ENCODE assay signal across 16 mouse cellular contexts in the genomic region with DNA sequence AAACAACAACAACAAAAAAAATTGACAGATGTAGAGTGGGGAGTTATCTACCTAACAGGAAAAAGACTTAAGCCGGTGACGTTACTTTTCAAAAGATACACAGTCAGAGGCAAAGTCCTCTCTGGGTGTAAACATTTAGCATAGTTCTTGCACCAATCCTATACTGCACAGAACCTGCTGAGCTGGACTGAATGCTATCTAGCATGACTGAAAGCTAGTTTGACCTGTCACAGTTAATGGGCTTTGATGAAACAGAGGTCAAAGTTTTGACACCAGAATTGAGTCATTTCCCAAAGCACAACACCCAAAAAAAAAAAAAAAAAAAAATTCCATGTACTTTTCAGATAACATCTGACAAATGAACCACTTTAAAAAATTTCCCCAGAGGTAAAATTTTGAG. TPM values are rescaled to one million over a fixed set of nuclear protein-coding genes. Genes with fewer than 3 reads are reported as not detected.
"Had no signal": no experiment of that assay in that cellular context is flagged by ENCODE, and none has a peak within 500 bp of the region (broad histone marks: within the 10 kb centered on the region; RNA-seq: fewer than 3 reads in every experiment).

No protein-coding gene starts in this region.

- H3K9ac ChIP-seq: liver, embryonic 15.5 days; lung, embryonic 14.5 days; midbrain, embryonic 13.5 days; midbrain, embryonic 15.5 days; neural tube, embryonic 12.5 days had no signal

- H3K27me3 ChIP-seq: megakaryocyte, embryonic 14.5 days; midbrain, embryonic 13.5 days; midbrain, embryonic 15.5 days; neural tube, embryonic 12.5 days had no signal

- DNase-seq: lung, adult 18-20 months; lung, embryonic 14.5 days; lung, postnatal 10 days; lung, postnatal 4 days; right cerebral cortex, postnatal 14 days; spleen, adult 18-20 months; thymus, adult 18-20 months; thymus, postnatal 25 days; thymus, postnatal 4 days had no signal

- H3K4me2 ChIP-seq: liver, embryonic 15.5 days; lung, embryonic 14.5 days; midbrain, embryonic 11.5 days; midbrain, embryonic 13.5 days; midbrain, embryonic 15.5 days; neural tube, embryonic 12.5 days had no signal

- ATAC-seq: midbrain, embryonic 13.5 days; midbrain, embryonic 15.5 days had no signal

- H3K36me3 ChIP-seq: liver, embryonic 15.5 days; midbrain, embryonic 13.5 days; midbrain, embryonic 15.5 days; neural tube, embryonic 12.5 days had no signal

- H3K4me3 ChIP-seq: liver, embryonic 15.5 days; megakaryocyte, embryonic 14.5 days; midbrain, embryonic 13.5 days; midbrain, embryonic 15.5 days; neural tube, embryonic 12.5 days had no signal

- H3K9me3 ChIP-seq: liver, embryonic 15.5 days; megakaryocyte, embryonic 14.5 days; midbrain, embryonic 13.5 days; midbrain, embryonic 15.5 days; neural tube, embryonic 12.5 days had no signal

- H3K27ac ChIP-seq: liver, embryonic 15.5 days; midbrain, embryonic 13.5 days; midbrain, embryonic 15.5 days; neural tube, embryonic 12.5 days had no signal

RNA-seq across cellular contexts. Expression of gene Drc3, which starts 2.8 kb away (rescaled TPM):
- total RNA-seq: monocyte, adult 5-6 weeks had no signal
